Mouse (Mus musculus): ENCODE measurements at regions not wholly inside any gene's neighbourhood (a gene's known extent, or its start where the extent isn't known, plus 50 kb on each side); places are given as distances from the start of the nearest gene placed in this dataset.

DNA sequence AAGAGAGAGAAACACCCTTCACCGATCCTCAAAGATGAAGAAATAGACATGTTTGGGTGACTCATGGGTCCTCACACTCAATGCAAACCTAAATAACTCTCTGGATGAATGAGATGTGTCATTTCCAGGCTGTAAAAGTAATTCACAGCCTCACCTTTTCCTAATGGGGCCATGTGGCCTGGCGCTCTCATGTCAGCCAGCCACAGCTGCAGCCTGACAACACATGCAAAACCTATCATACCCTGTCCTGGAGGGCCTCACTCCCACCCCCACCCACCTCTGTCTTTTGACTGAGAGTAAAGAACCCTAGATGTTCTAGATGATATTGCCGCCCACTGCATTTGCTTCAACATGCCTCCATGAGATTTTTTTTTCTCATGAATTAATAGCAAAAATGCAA lies 317.5 kb downstream of the Icos start:
- no peak for TF ChIP-seq POLR2A (IDR thresholded peaks at IDR 0.05; ENCODE audit: extremely low read depth, insufficient read depth, low read length)
- no peak for TF ChIP-seq CTCF (IDR thresholded peaks at IDR 0.05; ENCODE audit: low read depth, low read length)

Data from liver, adult 2 months (tissue).